Mouse (Mus musculus): ENCODE data around the gene Smim5. TPM values are rescaled to one million over a fixed set of nuclear protein-coding genes. Genes with fewer than 3 reads are reported as not detected.

Gene Smim5
- polyA plus RNA-seq, 1 experiment: not detected

- no peak overlapping the region for H3K27ac ChIP-seq (ENCODE audit: insufficient read depth, low read depth, low read length)
- no peaks in the 10 kb centered on the region for H3K4me1 ChIP-seq (ENCODE audit: control insufficient read depth, insufficient read depth, low read length)
- H3K4me3 ChIP-seq (ENCODE audit: insufficient read depth, low read depth, low read length): no peak overlapping the region
- 96% methylated on average over 5 of the region's 5 CpGs for WGBS
- TF ChIP-seq CTCF (IDR thresholded peaks at IDR 0.05; ENCODE audit: insufficient read depth, low read depth, low read length): no peak
- TF ChIP-seq POLR2A (IDR thresholded peaks at IDR 0.05; ENCODE audit: insufficient read depth, low read depth, low read length): no peak
These were observed 11.4 kb downstream of the Smim5 start for GRCm38 (mm10) chr11:115911134-115911561.

GRCm38 (mm10) chr11:115911632-115912376 lies 12.0 kb downstream of the Smim5 start, which contains the start of gene Smim6:
TSS of gene Smim6 (plus strand) at chr11:115912017.
- TF ChIP-seq CTCF (IDR thresholded peaks at IDR 0.05; ENCODE audit: insufficient read depth, low read depth, low read length) (no peak), POLR2A (IDR thresholded peaks at IDR 0.05; ENCODE audit: insufficient read depth, low read depth, low read length) (no peak)
- WGBS: 85% methylated on average over 11 of the region's 11 CpGs
- H3K4me3 ChIP-seq (ENCODE audit: insufficient read depth, low read depth, low read length): no peak within 1 kb of the TSS
- no peaks in the 10 kb centered on the region for H3K4me1 ChIP-seq (ENCODE audit: control insufficient read depth, insufficient read depth, low read length)
- H3K27ac ChIP-seq (ENCODE audit: insufficient read depth, low read depth, low read length): no peak within 1 kb of the TSS

GRCm38 (mm10) chr11:115916579-115916978 lies 16.8 kb downstream of the Smim5 start:
- no peak for TF ChIP-seq POLR2A (IDR thresholded peaks at IDR 0.05; ENCODE audit: insufficient read depth, low read depth, low read length)
- no peak for TF ChIP-seq CTCF (IDR thresholded peaks at IDR 0.05; ENCODE audit: insufficient read depth, low read depth, low read length)
- Histone ChIP-seq H3K4me3 (ENCODE audit: insufficient read depth, low read depth, low read length) (no peak overlapping the region), H3K27ac (ENCODE audit: insufficient read depth, low read depth, low read length) (no peak overlapping the region), H3K4me1 (ENCODE audit: control insufficient read depth, insufficient read depth, low read length) (no peaks in the 10 kb centered on the region)
- WGBS: 88% methylated on average over 4 of the region's 4 CpGs

- TF ChIP-seq POLR2A (IDR thresholded peaks at IDR 0.05; ENCODE audit: insufficient read depth, low read depth, low read length) (no peak), CTCF (IDR thresholded peaks at IDR 0.05; ENCODE audit: insufficient read depth, low read depth, low read length) (no peak)
- H3K27ac ChIP-seq (ENCODE audit: insufficient read depth, low read depth, low read length): no peak overlapping the region
- 90% methylated on average over 5 of the region's 5 CpGs for WGBS
These were observed 18.9 kb downstream of the Smim5 start for GRCm38 (mm10) chr11:115918637-115919036.

GRCm38 (mm10) chr11:115919073-115919472 lies 19.3 kb downstream of the Smim5 start:
- H3K4me3 ChIP-seq (ENCODE audit: insufficient read depth, low read depth, low read length): no peak overlapping the region
- H3K27ac ChIP-seq (ENCODE audit: insufficient read depth, low read depth, low read length): no peak overlapping the region
- no peak for TF ChIP-seq POLR2A (IDR thresholded peaks at IDR 0.05; ENCODE audit: insufficient read depth, low read depth, low read length)
- no peak for TF ChIP-seq CTCF (IDR thresholded peaks at IDR 0.05; ENCODE audit: insufficient read depth, low read depth, low read length)
- 95% methylated on average over 5 of the region's 5 CpGs for WGBS
- no peaks in the 10 kb centered on the region for H3K4me1 ChIP-seq (ENCODE audit: control insufficient read depth, insufficient read depth, low read length)

More at GRCm38 (mm10) chr11:115918637-115919036, 18.9 kb downstream of the Smim5 start:
- Histone ChIP-seq H3K4me1 (ENCODE audit: control insufficient read depth, insufficient read depth, low read length) (no peaks in the 10 kb centered on the region), H3K4me3 (ENCODE audit: insufficient read depth, low read depth, low read length) (no peak overlapping the region)

- WGBS: 27% methylated on average over 6 of the region's 6 CpGs
- Histone ChIP-seq H3K27ac (ENCODE audit: insufficient read depth, low read depth, low read length) (no peak overlapping the region), H3K4me1 (ENCODE audit: control insufficient read depth, insufficient read depth, low read length) (no peaks in the 10 kb centered on the region), H3K4me3 (ENCODE audit: insufficient read depth, low read depth, low read length) (no peak overlapping the region)
- no peak for TF ChIP-seq POLR2A (IDR thresholded peaks at IDR 0.05; ENCODE audit: insufficient read depth, low read depth, low read length)
- TF ChIP-seq CTCF (IDR thresholded peaks at IDR 0.05; ENCODE audit: insufficient read depth, low read depth, low read length): no peak
These were observed 20.5 kb downstream of the Smim5 start for GRCm38 (mm10) chr11:115920110-115920818.

GRCm38 (mm10) chr11:115921986-115922385 lies 22.2 kb downstream of the Smim5 start:
- Histone ChIP-seq H3K27ac (ENCODE audit: insufficient read depth, low read depth, low read length) (no peak overlapping the region), H3K4me3 (ENCODE audit: insufficient read depth, low read depth, low read length) (no peak overlapping the region), H3K4me1 (ENCODE audit: control insufficient read depth, insufficient read depth, low read length) (no peaks in the 10 kb centered on the region)
- TF ChIP-seq CTCF (IDR thresholded peaks at IDR 0.05; ENCODE audit: insufficient read depth, low read depth, low read length) (no peak), POLR2A (IDR thresholded peaks at IDR 0.05; ENCODE audit: insufficient read depth, low read depth, low read length) (no peak)
- 42% methylated on average over 1 of the region's 1 CpGs for WGBS

- no peak for TF ChIP-seq POLR2A (IDR thresholded peaks at IDR 0.05; ENCODE audit: insufficient read depth, low read depth, low read length)
- Histone ChIP-seq H3K27ac (ENCODE audit: insufficient read depth, low read depth, low read length) (no peak overlapping the region), H3K4me1 (ENCODE audit: control insufficient read depth, insufficient read depth, low read length) (peaks cover 2% of the 10 kb centered on the region), H3K4me3 (ENCODE audit: insufficient read depth, low read depth, low read length) (no peak overlapping the region)
- WGBS: 88% methylated on average over 8 of the region's 8 CpGs
These were observed 29.3 kb downstream of the Smim5 start for GRCm38 (mm10) chr11:115929031-115929430.

- H3K4me1 ChIP-seq (ENCODE audit: control insufficient read depth, insufficient read depth, low read length): peaks cover 5% of the 10 kb centered on the region
- no peak overlapping the region for H3K4me3 ChIP-seq (ENCODE audit: insufficient read depth, low read depth, low read length)
- no peak overlapping the region for H3K27ac ChIP-seq (ENCODE audit: insufficient read depth, low read depth, low read length)
- TF ChIP-seq CTCF (IDR thresholded peaks at IDR 0.05; ENCODE audit: insufficient read depth, low read depth, low read length): no peak
- TF ChIP-seq POLR2A (IDR thresholded peaks at IDR 0.05; ENCODE audit: insufficient read depth, low read depth, low read length): no peak
- WGBS: 67% methylated on average over 3 of the region's 3 CpGs
These were observed 30.1 kb downstream of the Smim5 start for GRCm38 (mm10) chr11:115929818-115930217.

All from olfactory bulb, adult 2 months (tissue).